Mouse (Mus musculus): Measurements from ENCODE around the gene Gm21970.

Gm21970 gene

GRCm38 (mm10) chr16:91465505-91466240 is 74.2 kb downstream of the Gm21970 start:
- DNase-seq = no peak

DNA sequence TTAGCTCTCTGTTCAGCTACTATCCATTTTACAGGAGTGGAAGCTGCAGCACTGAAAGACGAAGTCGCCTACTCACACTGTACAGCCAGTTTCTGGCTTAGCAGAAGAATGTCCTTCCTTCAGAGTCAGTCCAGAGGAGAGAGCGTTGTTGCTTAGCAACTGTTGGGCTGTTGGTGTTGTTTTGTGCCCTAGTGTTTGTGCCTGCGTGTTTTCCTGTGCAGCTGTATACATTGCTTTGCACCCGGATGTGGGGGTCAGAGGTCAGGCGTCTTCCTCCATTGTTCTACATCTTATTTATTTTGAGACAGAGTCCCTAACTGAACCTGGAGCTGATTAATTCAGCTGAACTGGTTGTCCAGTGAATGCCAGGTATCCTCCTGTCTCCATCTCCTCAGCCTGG is 75.0 kb downstream of the Gm21970 start:
- no peak for DNase-seq

Data from thymus, postnatal 25 days (tissue).